Mouse (Mus musculus) spleen, adult 2 months (tissue): Measurements from ENCODE around the gene Haao.

Experiments used
- CTCF ChIP-seq: fragments of 200-500 bp; IDR thresholded peaks from 2 replicates; pipeline ENCODE4 v1.5.1; 2011; ENCODE audit warnings: mild to moderate bottlenecking, inconsistent platforms; ENCODE audit not compliant: insufficient read depth, insufficient read length, insufficient replicate concordance; ENCODE audit errors: extremely low read depth
- POLR2A ChIP-seq: fragments of 200-500 bp; IDR thresholded peaks from 2 replicates; pipeline ENCODE4 v1.6.1; 2011; ENCODE audit warnings: low read depth, low read length, inconsistent platforms

DNA sequence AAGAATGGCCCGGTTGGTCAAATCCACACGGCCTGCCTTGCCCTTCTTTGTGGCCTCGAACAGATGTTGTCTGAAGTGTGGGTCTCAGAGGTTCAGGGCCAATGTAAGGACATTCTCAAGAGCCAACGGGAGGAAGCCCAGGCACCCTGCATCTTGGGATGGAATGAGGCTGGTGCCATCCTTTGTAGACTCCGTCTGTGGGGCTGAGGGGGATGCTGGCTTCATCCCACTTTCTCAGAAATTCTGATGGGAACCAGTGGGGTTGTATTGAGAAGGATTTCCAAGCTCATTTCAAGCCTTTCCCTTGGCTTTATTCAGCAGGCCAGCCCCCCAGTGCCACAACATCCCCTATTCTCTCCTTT is 41.5 kb upstream of the Haao start:
- no peak for TF ChIP-seq CTCF
- TF ChIP-seq POLR2A = no peak
